Mouse (Mus musculus) layer of hippocampus, adult 18-20 months (tissue): Measurements from ENCODE around the gene Fam189a1. TPM values are rescaled to one million over a fixed set of nuclear protein-coding genes. Genes with fewer than 3 reads are reported as not detected.

Source experiments
- DNase-seq, 2 experiments: peaks; one replicate each; pipeline ENCODE4 v3.0.0; 2022; ENCODE audit warnings: low spot score in 2 of 2
- total RNA-seq, 2 experiments: library from RNA; stranded (reverse); gene quantifications; 2 replicates each; pipeline ENCODE4 v1.2.3; 2021

Gene Fam189a1
- total RNA-seq, 2 experiments from 2014 or later = 65.0 to 72.8 TPM

- peak; percentile 56 to 68 for DNase-seq
Measured at GRCm38 (mm10) chr7:64839801-64840575, 316.4 kb downstream of the Fam189a1 start.

- no peak for DNase-seq
Measured at GRCm38 (mm10) chr7:64839281-64839680, 317.1 kb downstream of the Fam189a1 start.

DNA sequence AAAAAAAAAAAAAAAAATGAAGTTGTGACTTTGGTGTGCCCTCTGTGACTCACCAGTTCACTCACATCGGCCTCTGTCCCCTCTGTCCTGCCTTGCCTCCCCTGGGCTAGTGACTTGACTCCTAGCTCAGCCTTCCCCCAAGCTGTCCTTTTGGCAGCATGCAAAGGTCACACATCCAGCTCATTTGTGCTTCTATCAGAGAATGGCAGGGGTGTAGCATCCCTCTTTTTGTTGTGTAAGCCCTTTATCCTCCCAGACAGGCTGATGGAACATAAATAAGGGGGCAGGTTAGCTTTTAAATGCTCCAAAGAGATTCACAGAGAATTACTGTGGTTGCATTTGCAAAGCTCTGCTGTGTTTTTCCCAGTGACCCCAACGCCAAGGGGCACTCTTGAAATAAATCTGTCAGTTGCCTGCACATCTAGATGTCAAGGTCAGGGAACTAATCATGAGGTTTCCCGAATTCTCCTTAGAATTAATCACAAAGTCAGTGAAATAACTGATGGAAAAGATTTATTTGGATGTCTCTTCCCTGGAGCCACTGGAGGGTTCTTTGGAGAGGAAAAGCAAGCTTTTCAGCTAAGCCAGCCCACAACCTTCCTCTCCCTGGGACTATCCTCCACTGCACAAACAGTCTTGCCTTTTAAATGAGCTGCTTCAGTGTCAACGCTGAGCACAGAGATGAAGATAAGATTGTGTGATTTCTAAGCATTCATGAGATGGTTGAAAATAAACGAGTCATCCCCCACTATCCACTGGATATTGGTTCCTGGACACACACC is 326.0 kb downstream of the Fam189a1 start:
- no peak for DNase-seq

DNA sequence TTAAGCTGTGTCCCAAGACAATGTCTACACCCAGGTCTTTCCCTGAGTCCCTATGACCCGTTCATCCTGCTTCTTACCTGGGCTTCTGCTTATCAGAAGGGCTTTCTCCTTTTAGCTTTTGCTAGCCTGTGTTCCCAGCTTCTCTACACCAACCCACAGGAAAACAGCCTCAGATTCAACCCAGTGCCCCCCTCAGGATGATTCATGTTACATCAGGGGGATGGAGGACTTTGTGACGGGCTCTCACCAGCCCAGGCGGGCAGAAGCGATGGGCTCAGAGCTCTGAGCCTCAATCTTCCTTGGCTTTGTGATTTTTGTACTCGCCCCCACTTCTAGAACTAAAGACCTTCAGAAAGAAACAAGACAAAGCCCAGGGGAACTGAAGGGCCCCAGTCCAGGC is 335.3 kb downstream of the Fam189a1 start:
- no peak for DNase-seq

- no peak for DNase-seq
Measured at GRCm38 (mm10) chr7:64819683-64820082, 336.7 kb downstream of the Fam189a1 start.

DNA sequence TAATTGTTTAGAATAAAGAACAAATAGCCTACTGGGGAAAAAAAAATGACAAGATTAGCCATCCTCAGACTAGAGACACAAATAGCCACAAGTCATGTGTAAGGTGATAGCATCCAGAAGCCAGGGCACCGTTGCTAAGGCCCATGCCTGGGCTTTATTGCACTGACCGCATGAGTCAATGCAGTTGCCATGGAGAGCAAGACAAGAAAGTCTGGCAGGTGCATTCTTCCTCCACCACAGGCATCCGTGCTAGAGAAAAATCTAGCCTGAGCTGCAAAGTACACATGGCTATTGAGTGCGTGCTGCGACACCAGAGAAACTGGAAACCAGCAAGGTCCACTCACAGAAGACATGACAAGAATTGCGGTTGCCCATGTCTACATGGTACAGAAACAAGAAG is 347.5 kb downstream of the Fam189a1 start:
- DNase-seq = no peak

GRCm38 (mm10) chr7:64805100-64805499 is 351.3 kb downstream of the Fam189a1 start:
- no peak for DNase-seq

DNA sequence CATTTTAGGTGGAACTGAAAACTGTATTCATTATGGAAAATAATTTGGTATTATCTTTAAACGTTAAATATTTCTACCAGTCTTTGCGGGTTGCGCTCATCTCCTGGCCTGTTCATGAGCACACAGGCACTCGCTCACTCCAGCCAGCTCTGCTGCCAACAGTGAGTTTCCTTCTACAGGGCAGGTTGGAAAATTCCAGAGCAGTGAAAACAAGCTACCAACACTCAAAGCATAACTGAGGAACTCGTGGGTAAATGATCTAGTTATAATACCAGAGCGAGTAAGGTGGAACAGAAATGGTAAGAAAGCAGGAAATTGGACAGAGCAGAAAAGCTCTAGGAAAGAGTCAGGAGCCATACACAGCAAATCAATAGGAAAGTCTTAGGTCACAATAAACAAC is 360.8 kb downstream of the Fam189a1 start:
- DNase-seq = no peak

- no peak for DNase-seq
Measured at GRCm38 (mm10) chr7:64792031-64792430, 364.3 kb downstream of the Fam189a1 start.

DNA sequence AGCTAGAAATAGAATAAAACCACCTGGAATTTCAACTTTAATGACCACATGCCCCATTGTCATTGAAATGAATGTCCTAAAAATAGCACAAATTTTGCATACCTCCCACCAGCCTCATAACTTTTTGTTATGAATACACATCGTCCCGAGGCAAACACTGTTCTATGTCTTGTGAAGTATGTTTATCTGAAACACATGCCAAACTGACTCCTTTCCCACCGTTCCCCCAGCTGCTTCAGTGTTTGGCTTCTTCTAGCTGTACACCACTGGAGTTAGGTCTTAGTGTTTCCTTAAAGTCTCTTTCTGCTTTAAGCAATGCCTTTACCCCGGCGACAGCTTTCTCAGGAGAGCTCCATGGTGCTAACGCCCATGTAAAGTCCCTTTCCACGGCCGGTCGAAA is 365.2 kb downstream of the Fam189a1 start:
- no peak for DNase-seq

GRCm38 (mm10) chr7:64785040-64785439 is 371.3 kb downstream of the Fam189a1 start:
- no peak for DNase-seq

DNA sequence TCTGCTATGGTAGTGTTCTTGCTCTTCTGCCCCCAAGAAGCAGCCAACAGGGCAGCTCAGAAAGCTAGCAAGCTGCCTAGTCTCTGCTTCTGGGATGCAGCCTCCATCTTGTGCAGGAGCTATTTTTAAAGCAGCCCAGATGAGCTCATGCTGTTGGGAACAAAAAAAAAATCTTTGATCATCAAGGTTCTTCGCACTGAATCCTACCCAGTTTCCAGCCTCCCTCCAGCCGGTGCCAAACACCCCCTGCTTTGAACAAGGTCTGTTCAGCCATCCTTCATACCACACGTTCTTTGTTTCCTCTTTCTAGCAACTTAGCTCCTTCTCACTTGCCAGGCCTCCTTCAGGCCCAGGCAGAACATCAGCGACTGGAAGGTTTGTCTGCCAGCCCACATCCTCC is 376.9 kb downstream of the Fam189a1 start:
- peak; percentile 77 to 81 for DNase-seq

- DNase-seq = no peak
Measured at GRCm38 (mm10) chr7:64776708-64777489, 379.5 kb downstream of the Fam189a1 start.

DNA sequence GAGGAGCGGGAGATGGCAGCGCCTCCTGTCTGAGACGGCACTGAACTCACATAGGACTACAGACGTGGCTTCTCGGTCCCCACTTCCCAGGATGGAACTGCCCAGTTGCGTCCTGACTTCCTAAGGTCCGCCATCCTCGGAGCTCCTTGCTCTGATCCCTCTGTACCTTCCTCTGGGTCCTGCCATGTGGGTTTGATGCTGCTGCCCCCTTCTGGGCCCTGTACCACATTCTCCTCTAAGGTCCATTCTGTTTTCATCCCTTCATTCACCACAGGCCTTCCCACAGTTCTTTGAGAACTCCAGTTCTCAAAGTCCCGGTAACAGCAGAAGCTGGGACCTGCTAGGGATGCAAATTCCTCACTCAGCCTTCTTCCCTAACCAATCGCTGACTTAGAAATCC is 382.9 kb downstream of the Fam189a1 start:
- DNase-seq = no peak

DNA sequence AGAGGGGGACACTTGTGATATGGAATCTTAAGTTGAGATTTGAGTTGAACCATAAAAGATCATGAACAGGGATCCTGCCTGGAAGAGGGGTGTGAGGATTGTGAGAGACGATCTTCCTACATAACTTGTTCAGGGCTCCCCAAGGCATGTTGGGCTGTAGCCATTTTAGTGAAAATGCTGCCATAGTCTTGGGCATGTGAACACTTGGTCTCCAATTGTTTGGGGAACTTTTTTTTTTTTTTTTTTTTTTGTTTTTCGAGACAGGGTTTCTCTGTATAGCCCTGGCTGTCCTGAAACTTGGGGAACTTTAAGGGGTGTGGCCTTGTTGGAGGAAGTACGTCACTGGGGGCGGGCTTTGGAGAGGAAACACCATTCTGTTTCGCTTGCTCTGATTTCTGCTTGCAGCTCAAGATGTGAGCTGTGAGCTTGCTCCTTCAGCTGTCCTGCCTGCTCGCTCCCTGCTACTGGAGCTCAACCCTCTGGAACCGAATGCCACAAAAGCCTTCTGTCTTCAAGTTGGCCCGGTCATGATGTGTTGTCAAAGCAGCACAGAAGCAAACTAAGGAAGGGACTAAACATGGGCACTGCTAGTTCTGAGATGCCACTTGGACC is 385.5 kb downstream of the Fam189a1 start:
- no peak for DNase-seq

DNA sequence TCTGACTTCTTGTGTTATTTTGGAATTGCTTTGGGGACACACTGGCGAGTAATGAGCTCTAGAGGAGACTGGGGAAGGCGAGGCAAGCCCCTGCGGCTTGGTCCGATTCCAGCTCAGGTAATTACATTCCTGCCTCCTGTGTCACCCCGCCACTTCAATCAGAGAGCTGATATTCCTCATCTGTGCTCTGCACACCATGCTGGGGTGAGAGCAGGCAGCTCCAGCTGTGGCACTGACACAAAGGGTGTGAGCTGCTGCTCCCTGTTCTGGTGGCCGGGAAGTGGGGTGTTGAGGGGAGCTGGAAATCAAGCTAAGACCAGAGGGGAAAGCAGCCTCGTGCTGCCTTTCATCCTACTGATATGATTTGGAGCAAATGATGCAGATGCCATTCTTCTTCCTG is 386.6 kb downstream of the Fam189a1 start:
- no peak for DNase-seq

DNA sequence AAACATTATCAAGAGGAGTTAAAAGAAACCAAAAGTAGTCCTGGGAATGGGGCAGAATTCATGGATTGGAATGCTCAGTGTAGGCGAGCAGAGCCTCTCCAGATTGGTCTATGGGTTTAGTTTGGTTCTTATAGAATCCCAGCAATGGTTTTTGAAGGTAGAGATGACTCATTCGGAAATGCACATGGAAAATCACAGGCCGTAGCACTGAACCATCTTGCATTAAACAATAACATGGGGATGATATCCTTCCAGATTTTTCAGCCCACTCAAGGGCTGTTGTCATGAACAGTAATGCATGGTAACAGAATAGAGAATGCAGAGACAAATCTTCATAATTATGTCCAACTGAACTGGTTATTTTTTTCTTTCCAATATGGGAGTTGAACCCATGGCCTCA is 390.8 kb downstream of the Fam189a1 start:
- peak; percentile 49 to 77 for DNase-seq

GRCm38 (mm10) chr7:64755141-64755540 is 401.2 kb downstream of the Fam189a1 start:
- DNase-seq = no peak

- DNase-seq = no peak
Measured at GRCm38 (mm10) chr7:64754161-64754560, 402.2 kb downstream of the Fam189a1 start.

DNA sequence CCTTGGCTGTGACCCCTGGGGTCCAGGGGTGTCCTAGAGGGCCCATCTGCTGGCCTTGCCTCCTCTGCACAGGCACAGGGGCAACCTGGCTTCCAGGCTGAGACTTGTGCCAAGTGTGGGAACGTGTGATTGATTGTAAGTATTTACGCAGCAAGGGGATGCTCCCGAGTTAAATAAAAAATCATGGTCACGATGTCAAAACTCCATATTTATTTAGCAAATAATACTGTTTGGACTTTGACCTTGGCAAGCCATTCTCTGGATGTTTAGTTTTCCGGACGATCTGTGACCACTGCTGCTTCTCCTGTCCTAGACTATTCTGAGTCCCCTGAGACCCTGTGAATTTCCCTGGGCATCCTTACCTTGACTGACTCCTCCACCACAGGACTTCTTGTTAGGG is 402.7 kb downstream of the Fam189a1 start:
- DNase-seq = no peak

DNA sequence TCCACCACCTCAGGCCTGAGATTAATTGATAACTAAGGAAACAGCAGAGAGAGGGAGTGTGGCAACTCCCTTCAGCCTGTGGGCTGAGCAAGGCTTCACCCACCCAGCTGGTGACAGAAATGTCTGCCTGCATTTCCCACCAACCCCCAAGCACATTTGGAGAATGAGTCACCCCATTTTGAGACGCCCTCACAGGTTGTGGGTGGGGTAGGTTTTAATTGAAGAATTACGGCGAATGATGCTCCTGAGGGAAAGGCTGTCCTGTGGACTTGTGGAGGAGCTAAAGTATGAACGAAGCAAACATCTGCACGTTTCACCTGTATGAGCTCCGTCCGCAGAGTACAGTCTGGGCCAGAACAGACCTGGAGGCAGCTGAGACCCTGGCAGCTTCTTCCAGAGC is 404.2 kb downstream of the Fam189a1 start:
- DNase-seq = peak; percentile 81 to 87
